In the genomic region with DNA sequence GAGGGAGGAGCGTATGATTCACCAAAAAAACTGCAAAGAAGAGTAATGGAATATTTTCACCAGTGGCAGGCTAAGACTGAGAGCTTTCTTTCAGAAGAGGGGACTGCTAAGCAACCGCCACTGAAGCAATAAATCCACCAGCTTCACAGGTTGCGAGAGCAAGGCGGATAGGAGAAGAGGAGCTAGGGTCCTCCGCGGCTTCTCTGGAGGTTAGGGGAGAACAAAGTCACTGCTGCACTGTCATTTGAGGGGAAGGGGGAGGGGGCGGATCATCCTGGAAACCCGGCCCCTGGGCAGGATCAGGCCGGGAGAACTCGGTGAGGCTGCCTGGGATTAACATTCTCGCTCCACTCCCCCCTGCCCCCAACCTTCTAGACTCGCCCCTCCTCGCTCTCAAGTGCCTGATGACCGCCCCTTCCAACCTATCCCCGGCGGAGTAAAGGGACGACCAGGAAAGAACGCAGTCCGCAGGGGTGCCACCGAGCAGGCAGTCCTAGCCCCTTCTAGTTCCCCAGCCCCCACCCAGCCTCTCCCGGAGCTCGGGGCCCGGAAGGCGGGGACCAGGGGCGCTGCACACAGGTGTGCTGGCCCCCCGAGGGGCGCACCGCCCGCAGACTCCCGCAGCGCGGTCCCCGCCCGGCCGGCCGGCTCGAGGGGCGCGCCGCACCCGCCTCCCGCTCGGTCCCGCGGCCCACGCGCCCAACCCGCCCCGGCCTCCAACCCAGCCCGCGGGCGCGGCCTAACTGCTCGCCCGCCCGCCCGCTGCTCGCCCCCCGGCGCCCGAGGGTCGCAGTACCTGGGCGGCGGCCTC, we compare ENCODE assay signal across 7 mouse cellular contexts. TPM values are rescaled to one million over a fixed set of nuclear protein-coding genes. Genes with fewer than 3 reads are reported as not detected.
A peak's percentile ranks its signal among the peaks of the same experiment; 100 is the strongest.
DNase-seq lines count a peak whose midpoint lies in the region; ATAC-seq and TF ChIP-seq lines count a peak whose summit lies in the region.

No protein-coding gene starts in this region.

- H3K36me3 ChIP-seq in intestine, embryonic 15.5 days, result no peaks in the 10 kb centered on the region
- H3K36me3 ChIP-seq in midbrain, embryonic 10.5 days, result peaks cover 11% of the 10 kb centered on the region
- H3K36me3 ChIP-seq in small intestine, adult 2 months (ENCODE audit: control insufficient read depth, insufficient read depth, low read length), result no peaks in the 10 kb centered on the region

- peak overlapping the region; percentile 97 for H3K27ac ChIP-seq in intestine, embryonic 15.5 days
- peak overlapping the region; percentile 99 for H3K27ac ChIP-seq in midbrain, embryonic 10.5 days (replicated peaks)
- H3K27ac ChIP-seq in small intestine, adult 2 months (ENCODE audit: insufficient read depth, low read depth, low read length), result peak overlapping the region; percentile 82

- TF ChIP-seq POLR2A in small intestine, adult 2 months (IDR thresholded peaks at IDR 0.05; ENCODE audit: low read depth, low read length), result peak; percentile 28; the same call in 1 of the 2 replicates

- WGBS in intestine, embryonic 15.5 days, result under 1% methylated on average over 55 of the region's 64 CpGs
- under 1% methylated on average over 64 of the region's 64 CpGs for WGBS in midbrain, embryonic 10.5 days
- WGBS in small intestine, adult 2 months, result 1% methylated on average over 61 of the region's 64 CpGs

- peak overlapping the region; percentile 100 for H3K9ac ChIP-seq in intestine, embryonic 15.5 days

- peaks cover 13% of the 10 kb centered on the region for H3K4me1 ChIP-seq in intestine, embryonic 15.5 days (replicated peaks)
- H3K4me1 ChIP-seq in midbrain, embryonic 10.5 days, result peaks cover 24% of the 10 kb centered on the region
- peaks cover 3% of the 10 kb centered on the region; the same call in 1 of the 2 replicates for H3K4me1 ChIP-seq in small intestine, adult 2 months (ENCODE audit: control insufficient read depth, insufficient read depth, insufficient read length, low read length)

- no peak for TF ChIP-seq CTCF in small intestine, adult 2 months (IDR thresholded peaks at IDR 0.05; ENCODE audit: extremely low read depth, insufficient read length, insufficient replicate concordance, low read depth, low read length)

- intact Hi-C loops in left cerebral cortex, postnatal 4 days (cut with DNase I), result loop anchor here (5.0 kb wide), 1 partner anchor 33 kb away; no protein-coding TSS in a partner anchor

- no peaks in the 10 kb centered on the region for H3K27me3 ChIP-seq in intestine, embryonic 15.5 days (replicated peaks)
- peaks cover 4% of the 10 kb centered on the region; the same call in 1 of the 2 replicates for H3K27me3 ChIP-seq in midbrain, embryonic 10.5 days (ENCODE audit: low read depth, poor library complexity, severe bottlenecking)
- no peaks in the 10 kb centered on the region for H3K27me3 ChIP-seq in small intestine, adult 2 months (ENCODE audit: control insufficient read depth, insufficient read depth, low read length)

- ATAC-seq in intestine, embryonic 15.5 days, result peak; percentile 66

- no peaks in the 10 kb centered on the region for H3K9me3 ChIP-seq in intestine, embryonic 15.5 days
- 0 out of 2 replicates have a peak, but pooled peaks cover under 1% of the 10 kb centered on the region for H3K9me3 ChIP-seq in midbrain, embryonic 10.5 days (replicated peaks)

- H3K4me3 ChIP-seq in intestine, embryonic 15.5 days (replicated peaks), result peak overlapping the region; percentile 100
- H3K4me3 ChIP-seq in midbrain, embryonic 10.5 days, result peak overlapping the region; percentile 98
- peak overlapping the region; percentile 97 for H3K4me3 ChIP-seq in small intestine, adult 2 months (ENCODE audit: low read depth, low read length)

- peak overlapping the region; percentile 72 for H3K4me2 ChIP-seq in intestine, embryonic 15.5 days (replicated peaks)

- peak; percentile 51 for DNase-seq in adrenal gland, adult 8-10 months
- DNase-seq in embryo, embryonic 10.5 days (ENCODE audit: low spot score), result peak; percentile 94
- peak; percentile 56 for DNase-seq in gastrocnemius, postnatal 25 days
- DNase-seq in left cerebral cortex, postnatal 4 days, result peak; percentile 79
- peak; percentile 88 for DNase-seq in midbrain, embryonic 10.5 days (ENCODE audit: low spot score)

RNA-seq across cellular contexts. Expression of gene Npepps, which starts 0.8 kb away (rescaled TPM):
- 100 to 1,000 TPM in 2 of 4 experiments, 10 to 100 TPM in 2; 79.8 to 128 (median 106) TPM for total RNA-seq in adrenal gland, adult 8-10 months (2022)
- total RNA-seq in gastrocnemius, postnatal 25 days (2021), result 10 to 100 TPM; 49.7 to 60.0 TPM
- 77.3 and 84.1 TPM in 2 replicates for polyA plus RNA-seq in intestine, embryonic 15.5 days (2015; fragmentation: Nextera tagmentation; extraction: Ambion mirVana)
- 100 to 1,000 TPM; 178 to 180 TPM for total RNA-seq in left cerebral cortex, postnatal 4 days (2021)
- 108 and 114 TPM in 2 replicates for polyA plus RNA-seq in midbrain, embryonic 10.5 days (2016; fragmentation: Nextera tagmentation; extraction: Ambion mirVana)
- 16.2 and 27.3 TPM in 2 replicates for polyA plus RNA-seq in small intestine, adult 2 months (2012; rRNA removed)

RNA-seq across cellular contexts. Expression of gene Mrpl45, which starts 35.9 kb away (rescaled TPM):
- 10 to 100 TPM; 31.1 to 42.8 (median 35.9) TPM for total RNA-seq in adrenal gland, adult 8-10 months (2022)
- 10 to 100 TPM; 34.3 to 41.6 TPM for total RNA-seq in gastrocnemius, postnatal 25 days (2021)
- 55.4 and 60.3 TPM in 2 replicates for polyA plus RNA-seq in intestine, embryonic 15.5 days (2015; fragmentation: Nextera tagmentation; extraction: Ambion mirVana)
- total RNA-seq in left cerebral cortex, postnatal 4 days (2021), result 10 to 100 TPM; 22.8 to 23.1 TPM
- polyA plus RNA-seq in midbrain, embryonic 10.5 days (2016; fragmentation: Nextera tagmentation; extraction: Ambion mirVana), result 61.7 and 69.5 TPM in 2 replicates
- 4.9 and 8.6 TPM in 2 replicates for polyA plus RNA-seq in small intestine, adult 2 months (2012; rRNA removed)

Comparison
In these comparisons a context has a peak if more than half of its experiments do, and no peak if none do; other contexts are left out.
1. Peak in every context shown above with its lines: DNase-seq, ATAC-seq, H3K4me3 ChIP-seq and H3K27ac ChIP-seq.